Mouse (Mus musculus) embryo, embryonic 10.5 days (tissue): ENCODE data around the gene Cnn2.

Source experiments
- DNase-seq: peaks from one replicate; pipeline ENCODE4 v3.0.0-alpha.2; 2015; ENCODE audit warnings: low spot score

The Cnn2 gene

DNA sequence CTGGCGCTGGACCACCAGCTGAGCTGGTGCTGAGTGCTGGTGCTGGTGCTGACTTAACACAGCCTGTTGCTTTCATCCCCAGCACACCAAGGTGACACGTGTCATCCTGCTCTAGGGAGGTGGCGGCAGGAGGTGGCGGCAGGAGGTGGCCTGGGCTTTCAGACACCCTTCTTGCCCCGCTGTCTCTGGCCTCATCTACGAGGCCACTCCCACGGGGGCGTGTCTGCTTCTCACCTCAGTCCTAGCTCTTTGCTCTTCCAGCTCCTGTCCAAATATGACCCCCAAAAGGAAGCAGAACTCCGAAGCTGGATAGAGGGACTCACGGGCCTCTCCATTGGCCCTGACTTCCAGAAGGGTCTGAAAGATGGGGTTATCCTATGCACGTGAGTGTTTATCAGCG lies 2.7 kb downstream of the Cnn2 start:
- DNase-seq: no peak

DNA sequence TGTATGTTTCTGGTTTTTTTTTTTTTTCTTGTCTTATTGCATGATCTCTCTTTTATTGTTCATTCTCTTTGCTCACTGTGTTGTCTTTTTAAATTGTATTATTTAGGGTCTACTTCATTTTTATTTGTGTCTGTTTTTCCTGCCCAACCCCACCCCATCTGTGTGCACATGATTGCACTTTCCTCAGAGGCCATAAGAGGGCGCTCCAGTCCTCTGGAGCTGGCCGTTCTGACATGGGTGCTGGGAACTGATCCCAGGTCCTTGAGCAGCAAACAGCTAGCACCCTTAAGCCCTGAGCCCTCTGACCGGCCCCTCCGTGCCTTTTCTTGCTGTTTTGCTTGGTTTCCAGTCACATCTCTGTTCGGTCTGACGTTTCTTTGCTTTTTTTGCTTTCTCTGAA lies 3.2 kb downstream of the Cnn2 start:
- DNase-seq: no peak

DNA sequence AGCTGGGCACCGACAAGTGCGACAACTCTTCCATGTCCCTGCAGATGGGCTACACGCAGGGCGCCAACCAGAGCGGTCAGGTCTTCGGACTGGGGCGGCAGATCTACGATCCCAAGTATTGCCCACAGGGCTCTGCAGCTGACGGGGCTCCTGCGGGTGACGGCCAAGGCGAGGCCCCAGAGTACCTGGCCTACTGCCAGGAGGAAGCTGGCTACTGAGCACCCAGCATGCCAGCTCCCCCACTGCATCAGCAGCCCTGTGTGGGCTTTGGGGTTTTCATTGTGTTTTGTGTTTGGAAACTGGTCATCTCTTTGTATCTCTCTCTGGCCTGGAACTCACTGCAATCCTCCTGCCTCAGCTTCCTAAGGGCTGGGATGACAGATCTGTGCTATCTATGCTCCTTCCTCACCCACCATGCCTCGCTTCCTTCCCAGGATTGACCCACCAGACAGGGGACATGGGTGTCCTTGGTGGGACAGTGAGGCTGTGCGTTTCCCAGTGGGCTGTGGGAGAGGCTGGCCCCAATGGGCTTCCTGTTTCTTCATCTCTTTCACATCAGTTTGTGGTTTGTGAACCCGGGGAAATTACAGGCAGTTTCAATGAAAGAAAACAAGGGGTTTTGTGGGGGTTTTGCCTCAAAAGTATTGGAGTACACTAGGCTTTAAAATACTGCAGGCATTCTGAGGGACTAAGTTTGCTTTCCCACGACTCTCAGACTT lies 6.2 kb downstream of the Cnn2 start:
- DNase-seq: no peak

DNA sequence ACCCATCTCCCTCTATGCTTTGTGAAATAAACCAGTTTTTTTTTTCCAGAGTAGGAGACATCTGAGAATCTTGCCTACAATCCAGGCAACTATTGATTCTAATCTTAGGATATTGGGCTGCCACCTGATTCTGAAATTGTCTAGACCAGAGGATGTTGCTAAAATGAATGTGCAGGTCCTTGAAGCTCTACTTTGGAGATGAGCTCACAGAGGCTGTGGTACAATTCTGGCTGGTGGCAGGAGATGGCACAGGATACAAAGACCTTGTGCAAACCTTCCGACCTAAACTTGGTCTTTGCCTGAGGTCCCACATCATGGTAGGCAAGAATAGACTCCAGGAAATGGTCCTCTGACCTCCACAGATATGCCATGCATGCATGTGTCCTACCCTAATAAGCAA lies 7.3 kb downstream of the Cnn2 start:
- DNase-seq: no peak

DNA sequence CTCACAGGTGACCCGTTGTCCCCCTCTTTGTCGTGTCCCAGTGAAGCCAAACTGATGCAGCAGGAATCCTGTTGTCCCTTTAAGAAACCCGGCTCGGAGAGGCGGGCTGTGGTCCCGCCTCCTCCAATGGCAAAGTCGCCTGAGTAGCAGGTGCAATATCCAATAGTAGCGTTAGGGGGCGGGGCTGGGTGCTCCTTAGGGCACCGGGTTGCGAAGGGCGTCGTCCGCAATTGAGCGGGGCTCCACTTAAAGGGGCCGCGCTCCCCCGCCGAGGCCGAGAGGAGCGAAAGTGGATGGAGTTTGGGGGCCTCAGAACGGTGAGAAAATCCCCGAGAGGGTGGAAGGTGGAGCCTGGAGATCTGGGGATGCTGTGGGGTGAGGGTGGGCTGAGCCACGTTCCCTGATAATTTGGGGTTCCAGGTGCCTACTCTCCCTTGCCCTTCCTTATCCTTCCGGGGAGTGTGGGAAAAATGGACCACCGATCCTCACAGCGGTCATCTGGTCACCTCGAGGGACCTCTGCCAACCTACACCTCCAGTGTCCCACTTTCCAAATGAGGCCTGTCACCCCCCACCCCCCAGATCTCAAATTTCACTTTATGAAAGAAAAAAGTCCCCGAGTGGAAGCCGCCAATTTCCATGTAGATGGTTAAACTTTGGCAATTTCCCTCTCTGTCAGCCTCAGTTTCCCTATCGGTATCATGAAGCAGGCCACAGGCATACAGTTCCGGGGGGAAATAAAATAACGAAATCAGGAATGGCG lies 8.1 kb downstream of the Cnn2 start, which contains the start of gene Abca7:
TSS of gene Abca7 (plus strand) at position 223 of the 762 bp plus-strand sequence.
- DNase-seq: peak; percentile 99

DNA sequence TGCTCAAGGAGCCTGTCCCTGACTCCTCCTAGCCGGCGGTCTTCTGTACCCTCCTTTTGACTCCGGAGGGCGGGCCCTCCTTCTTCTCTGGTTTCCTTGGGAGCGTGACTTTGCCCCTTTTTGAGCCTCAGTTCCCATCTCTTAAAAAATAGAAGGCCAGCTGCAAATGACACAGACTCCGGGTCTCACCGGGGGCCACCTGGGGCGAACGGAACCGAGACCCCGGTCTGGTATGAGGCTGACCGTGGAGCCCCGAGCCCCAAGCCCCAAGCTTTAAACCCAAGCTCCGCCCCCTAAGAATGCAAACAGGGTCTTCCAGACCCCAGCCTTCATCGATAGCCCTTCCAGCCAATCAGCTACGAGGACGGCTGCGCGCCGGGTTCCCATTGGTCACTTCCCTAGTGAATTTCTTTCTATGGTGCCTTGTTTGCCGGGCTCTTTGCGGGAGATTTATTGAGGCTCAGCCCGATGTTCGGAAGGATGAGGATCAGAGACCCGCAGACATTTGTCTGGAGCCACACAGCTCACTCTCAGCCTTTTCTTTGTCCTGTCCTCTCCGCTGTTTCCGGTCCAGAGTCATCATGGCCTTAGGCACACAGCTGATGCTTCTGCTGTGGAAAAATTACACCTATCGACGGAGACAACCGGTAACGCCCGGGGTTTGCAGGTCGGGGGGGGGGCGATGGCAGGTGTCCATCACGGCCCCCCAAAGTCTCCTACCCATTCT lies 8.8 kb downstream of the Cnn2 start:
- peak; percentile 96 for DNase-seq

DNA sequence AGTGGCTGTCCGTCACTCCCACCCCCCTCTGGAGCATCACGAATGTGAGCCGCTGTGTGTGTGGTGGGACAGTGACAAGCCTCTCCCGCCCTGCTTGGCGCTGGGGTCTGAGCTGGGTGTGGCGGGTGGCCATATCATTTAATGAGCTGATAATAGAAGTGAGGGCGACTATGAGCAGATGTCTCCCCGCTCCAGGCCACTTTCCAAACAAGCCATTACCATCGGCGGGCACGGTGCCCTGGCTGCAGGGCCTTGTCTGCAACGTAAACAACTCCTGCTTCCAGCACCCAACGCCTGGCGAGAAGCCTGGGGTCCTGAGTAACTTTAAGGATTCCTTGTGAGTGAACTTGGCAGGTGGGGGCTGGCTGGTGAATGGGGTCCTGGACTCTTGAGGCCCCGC lies 9.4 kb downstream of the Cnn2 start:
- DNase-seq: no peak

DNA sequence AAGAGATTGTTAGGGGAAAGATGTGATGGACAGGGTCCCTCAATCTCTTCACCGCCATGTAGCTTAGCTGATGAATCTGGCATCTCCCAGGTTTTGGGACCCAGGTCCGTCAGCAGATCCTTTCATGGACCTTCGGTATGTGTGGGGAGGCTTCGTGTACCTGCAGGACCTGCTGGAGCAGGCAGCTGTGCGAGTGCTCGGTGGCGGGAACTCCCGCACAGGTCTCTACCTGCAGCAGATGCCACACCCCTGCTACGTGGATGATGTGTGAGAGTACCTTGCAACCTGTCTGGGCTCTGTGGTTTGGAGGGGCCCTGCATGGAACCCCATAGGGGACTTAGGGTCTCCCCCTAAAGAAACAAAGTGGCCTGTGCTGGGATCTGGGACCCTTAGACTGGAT lies 13.6 kb downstream of the Cnn2 start:
- DNase-seq: no peak

DNA sequence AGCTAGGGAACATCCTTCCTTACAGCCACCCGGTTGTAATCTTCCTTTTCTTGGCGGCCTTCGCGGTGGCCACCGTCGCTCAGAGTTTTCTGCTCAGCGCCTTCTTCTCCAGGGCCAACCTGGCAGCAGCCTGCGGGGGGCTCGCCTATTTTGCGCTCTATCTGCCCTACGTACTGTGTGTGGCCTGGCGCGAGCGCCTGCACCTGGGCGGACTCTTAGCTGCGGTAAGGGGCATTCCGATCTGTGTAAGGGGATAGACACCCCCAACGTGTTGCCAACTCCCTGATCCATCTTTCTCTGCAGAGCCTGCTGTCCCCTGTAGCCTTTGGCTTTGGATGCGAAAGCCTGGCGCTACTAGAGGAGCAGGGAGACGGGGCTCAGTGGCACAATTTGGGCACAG lies 14.4 kb downstream of the Cnn2 start:
- no peak for DNase-seq

DNA sequence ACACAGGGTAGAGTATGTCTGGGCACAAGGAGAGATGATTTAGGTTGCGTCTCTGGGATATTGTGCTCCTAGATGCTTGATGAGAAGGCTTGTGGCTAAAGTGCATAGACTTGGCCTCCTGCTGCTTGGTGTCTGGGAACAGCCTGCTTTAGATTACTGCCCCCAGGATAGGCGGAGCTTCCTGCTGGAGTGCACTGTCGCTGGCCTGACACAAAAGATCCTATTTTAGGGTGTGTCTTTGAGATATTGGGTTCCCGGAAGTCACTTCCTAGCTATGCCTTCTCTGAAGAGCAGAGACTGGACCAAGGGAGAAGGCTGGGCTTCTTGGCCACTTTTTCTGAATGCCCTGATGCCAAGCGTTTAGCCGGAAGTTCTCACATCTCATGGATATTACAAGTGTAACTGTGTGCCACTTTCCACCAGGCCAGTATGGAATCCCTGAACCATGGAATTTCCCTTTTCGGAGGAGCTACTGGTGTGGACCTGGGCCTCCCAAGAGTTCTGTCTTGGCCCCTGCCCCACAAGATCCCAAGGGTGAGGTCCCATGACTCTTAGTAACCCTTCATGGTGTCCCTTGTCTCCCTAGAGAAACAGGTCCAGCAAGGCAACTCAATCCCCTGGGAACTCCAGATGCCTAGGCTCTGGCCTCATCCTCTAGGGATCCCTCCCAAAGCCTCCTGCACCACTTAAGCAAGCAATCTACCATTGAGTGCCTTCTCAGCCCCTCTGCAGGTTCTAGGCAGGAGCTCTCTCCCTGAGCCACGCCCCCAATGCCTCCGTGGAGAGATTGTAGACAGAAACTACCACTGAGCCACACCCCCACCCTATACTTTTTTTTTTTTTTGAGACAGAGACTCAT lies 15.2 kb downstream of the Cnn2 start:
- no peak for DNase-seq

DNA sequence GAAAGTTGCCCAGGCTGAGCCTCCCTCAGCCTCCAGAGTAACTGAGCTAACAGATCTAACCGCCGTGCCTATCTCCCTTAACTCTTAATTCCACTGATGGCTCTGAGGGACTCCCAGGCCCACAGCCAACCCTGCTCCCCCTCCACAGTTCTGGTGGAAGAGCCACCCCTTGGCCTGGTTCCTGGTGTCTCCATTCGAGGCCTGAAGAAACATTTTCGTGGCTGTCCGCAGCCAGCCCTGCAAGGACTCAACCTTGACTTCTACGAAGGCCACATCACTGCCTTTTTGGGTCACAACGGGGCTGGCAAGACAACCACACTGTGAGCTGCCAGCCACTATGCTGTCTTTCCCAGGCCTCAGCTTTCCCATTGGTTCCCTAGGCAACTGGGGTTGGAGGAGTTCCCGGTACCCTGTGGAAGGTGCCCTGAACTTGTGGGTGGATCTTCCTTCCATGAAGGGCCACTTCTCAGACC lies 15.9 kb downstream of the Cnn2 start:
- DNase-seq: no peak

DNA sequence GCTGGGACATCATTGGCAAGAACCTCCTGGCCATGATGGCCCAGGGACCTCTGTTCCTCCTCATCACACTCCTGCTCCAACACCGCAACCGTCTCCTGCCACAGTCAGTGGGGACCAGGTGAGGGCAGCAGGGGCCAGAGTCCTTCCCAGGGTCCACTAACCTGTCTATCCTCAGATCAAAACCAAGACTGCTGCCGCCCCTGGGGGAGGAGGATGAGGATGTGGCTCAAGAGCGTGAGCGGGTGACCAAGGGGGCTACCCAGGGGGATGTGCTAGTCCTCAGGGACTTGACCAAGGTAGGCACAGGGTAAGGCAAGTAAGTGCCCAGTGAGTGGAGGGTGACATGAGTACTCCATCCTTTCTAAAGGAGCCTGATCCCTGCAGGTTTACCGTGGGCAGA lies 23.4 kb downstream of the Cnn2 start:
- DNase-seq: no peak

DNA sequence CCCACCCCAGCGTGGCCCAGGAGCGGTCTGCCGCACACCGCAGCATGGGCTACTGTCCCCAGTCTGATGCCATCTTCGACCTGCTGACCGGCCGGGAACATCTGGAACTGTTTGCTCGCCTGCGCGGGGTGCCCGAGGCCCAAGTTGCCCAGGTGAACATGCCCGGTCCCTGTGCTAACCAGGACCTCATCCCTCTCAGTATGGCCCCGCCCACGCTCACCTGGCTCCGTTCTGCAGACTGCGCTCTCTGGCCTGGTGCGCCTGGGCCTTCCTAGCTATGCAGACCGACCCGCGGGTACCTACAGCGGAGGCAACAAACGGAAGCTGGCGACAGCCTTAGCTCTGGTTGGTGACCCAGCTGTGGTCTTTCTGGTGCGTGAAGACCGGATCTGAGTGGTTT lies 25.2 kb downstream of the Cnn2 start:
- no peak for DNase-seq

DNA sequence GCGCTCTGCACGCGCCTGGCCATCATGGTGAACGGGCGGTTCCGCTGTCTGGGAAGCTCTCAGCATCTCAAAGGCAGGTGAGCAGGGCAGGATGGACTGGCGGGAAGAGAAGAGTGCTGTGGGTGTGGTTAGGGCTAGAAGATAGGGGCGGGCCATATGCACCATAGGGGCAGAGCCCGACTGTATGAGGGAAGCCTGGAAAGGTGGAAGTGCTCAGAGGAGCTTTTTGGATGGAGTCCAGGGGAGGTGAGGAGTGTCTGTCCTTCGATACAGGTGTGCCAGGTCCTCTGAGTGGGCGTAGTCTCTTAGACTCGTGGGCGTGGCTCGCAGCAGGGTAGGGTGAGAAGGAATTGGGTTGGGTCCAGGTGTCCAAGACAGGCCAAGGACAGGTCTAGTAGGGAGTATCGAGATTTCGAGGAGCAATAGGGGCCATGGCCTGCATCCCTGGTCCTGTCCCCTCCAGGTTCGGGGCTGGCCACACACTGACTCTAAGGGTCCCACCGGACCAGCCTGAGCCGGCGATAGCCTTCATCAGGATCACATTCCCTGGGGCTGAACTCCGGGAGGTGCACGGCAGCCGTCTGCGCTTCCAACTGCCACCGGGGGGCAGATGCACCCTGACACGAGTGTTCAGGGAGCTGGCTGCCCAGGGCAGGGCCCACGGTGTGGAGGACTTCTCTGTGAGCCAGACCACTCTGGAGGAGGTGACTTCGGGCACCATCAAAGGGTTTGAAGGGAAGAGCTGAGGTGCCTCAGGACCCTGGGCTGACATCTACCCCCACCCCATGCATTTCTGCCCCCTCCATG lies 26.3 kb downstream of the Cnn2 start:
- no peak for DNase-seq

DNA sequence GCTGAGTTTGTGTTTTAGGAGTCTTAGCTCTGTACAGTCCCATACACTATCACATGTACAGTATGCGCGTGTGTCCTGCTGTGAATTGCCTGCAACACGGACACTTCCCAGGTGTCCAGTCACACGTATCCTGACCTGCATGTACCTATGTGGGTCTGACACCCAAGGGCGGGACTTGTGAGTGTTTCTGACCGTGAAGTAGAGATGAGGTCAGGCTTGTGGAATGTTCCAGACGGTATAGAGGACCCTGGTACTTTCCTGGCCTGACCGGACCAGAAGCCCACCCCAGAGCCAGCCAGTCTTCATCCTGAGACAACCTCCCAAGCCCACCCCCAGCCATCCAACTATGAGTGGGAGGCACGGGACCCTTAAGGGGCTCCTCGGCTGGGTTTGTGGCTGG lies 27.2 kb downstream of the Cnn2 start:
- no peak for DNase-seq

DNA sequence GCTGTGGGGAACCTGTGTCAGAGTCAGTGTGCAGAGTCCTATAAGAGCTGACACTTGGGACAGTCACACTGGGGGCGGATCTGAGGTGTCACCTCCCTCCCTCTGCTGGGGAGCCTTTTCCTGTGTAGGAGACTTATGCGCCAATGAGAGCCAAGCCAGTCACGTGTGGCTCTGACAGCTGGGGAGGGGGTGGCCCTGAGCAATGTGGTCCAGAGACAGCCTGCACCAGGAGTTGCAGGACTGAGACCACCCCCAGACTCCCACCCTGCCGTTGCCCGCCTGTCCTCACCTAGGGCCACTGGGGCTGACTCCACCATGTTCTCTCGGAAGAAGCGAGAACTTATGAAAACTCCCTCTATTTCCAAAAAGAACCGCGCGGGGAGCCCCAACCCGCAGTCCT lies 28.1 kb downstream of the Cnn2 start, which contains the start of gene Arhgap45:
TSS of gene Arhgap45 (plus strand) at position 143 of the 400 bp plus-strand sequence.
- no peak for DNase-seq

DNA sequence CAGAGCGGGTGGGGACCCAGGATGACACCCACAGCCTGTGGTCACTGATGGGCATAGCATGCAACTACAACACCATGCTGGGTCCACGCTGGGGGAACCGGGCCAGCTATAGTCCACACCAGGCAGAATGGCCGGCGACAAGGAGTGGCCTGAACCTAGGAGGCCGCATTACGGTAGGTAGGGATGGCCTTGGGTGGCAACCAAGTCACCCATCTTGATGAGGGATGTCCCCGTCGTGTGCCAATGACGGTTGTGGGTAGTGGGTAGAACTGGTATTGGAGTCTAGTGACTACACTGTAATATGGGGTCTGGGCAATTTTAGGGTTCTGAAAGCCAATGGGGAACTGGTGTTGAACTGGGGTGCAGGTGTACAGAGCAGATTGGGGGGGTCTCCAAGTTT lies 28.5 kb downstream of the Cnn2 start:
- DNase-seq: no peak

DNA sequence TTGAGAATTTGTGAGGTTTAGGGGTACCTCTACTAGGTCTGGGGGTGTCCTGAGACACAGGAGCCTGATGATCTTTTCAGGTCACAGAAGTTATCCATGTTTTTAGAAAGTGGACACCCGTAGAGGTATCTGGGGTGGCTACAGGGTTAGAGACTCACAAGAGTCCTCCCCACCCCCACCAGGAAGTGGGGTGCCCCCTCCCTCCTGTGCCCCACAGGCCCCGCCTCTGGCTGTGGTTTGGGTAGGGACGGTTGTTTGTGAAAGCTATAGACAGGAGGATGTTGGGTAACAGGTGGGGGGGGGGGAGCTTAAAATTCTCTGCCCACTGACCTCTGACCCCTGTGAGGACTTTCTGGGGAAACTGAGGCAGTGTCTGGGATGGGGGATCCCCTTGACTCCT lies 29.0 kb downstream of the Cnn2 start:
- DNase-seq: no peak

DNA sequence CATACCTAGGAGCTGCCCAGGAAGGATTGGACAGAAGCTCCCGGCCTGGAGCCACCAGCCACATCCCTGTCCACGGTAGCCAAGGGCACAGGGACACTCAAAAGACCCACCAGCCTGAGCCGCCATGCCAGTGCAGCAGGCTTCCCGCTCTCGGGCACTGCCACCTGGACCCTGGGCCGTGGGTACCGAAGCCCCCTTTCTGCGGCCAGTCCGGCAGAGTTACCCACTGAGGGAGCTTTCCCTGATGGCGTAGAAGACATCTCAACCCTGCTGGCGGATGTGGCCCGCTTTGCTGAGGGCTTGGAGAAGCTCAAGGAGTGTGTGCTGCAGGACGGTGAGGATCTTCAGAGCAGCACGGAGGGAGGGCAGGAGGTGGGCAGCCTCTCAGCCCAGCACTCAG lies 29.4 kb downstream of the Cnn2 start:
- no peak for DNase-seq

DNA sequence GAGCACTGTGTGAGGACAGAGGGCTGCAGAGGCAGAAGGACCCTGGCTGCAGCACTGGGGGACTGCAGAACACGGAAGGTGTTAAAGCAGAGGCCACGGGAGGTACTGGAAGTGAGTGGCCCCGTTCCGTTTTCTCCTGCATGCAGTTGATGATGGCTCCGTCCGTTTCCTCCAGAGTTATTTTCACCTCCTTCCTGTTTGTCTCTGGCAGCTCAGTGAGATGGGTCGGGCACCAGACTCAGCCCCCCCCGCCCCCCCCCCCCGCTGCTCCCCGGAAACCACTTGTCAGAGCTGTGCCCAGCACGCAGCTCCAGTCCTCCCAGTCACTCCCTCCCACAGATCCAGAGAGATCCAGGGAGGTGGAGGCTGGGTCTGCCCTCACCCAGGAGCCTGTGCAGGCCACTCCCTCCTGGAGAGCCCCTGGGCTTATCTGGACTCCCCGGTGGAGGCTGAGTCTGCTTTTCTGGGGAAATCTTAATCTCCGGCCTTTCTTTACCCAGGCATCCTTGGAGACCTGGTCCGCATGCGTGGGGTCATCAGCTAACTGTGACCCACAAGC lies 30.4 kb downstream of the Cnn2 start:
- peak; percentile 46 for DNase-seq
